Mouse (Mus musculus): ENCODE data around the gene Ino80.
"Not testable (repeated sequence)": the region's sequence is repeated elsewhere in the genome, so short reads cannot be mapped to it uniquely, and the experiment has no call there.

The Ino80 gene

DNA sequence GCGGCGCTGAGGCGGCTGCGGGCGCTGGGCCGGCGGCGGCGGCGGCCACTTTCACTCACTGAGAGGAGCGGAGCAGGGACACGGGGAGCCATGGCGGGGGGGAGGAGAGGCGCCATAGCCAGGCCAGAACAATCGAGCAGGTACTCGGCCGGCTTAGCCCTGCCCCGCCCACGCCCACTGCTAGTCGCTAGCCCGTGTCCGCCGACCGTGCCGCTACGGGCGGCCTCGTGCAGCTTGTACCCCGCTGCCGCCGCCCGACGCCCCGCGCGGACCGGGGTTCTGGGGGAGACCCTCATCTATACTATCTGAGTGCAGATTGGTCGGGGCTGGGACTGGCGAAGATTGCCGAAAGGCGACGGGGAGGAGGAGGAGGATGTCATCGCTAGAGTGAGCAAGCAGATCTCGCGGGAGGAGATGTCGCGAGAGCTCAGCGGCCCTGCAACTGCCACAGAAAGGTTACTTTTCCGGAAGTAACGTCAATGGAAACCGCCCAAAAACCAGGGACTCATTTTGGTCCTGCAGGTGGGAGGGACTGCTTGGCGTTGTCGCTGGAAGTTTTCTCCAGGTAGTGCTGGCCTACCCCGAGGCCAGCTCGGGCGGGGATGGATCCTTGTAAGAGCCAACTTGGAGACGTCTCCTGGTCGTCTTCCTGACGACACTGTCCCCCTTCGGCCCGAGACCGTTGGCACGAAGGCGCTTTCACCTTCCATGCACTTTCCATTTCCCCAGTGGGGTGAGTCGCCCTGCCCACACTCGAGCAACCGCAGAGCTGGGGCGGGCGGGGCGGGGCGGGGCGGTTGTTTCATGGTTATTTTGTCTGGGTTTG is at the start of gene Ino80:
Ino80 (minus strand) TSS at position 117 of the 826 bp plus-strand sequence.
- DNase-seq (ENCODE audit: low spot score): peak; percentile 100

DNA sequence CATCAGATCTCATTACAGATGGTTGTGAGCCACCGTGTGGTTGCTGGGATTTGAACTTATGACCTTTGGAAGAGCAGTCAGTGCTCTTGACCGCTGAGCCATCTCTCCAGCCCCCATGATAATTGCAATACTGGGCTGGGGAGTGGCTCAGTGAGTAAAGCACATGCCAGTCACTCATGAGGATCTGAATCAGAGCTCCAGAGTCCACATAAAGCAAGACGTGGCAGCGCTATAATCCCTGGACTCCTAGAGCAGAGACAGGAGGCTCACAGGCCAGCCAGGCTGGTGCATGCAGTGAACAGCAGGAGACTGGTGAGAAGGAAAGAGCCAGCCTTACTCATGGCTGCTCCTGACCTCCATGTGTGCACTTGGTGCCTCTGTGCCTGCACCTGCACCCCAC is 47.9 kb upstream of the Ino80 start:
- DNase-seq (ENCODE audit: low spot score): no peak

GRCm38 (mm10) chr2:119523836-119524235 is 46.3 kb upstream of the Ino80 start:
- DNase-seq (ENCODE audit: low spot score): no peak

DNA sequence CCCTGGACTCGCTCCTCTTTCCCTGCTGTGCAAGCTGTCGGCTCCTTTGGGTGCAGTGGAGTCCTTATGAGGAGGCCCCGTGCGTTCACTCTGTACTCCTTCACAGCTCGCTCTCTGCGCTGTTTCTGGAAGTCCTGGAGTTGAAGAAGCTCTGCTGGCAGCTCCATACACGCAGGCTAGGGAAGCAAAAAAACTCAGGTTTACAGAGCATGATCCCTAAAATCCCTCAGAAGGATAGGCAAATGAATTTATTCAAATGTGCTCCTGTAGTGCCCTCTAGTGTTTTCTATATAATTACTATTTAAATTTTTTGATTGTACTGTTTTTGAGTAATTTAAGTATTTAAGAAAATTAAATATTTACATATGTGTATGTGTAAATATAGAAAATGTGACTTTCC is 43.1 kb upstream of the Ino80 start:
- no peak for DNase-seq (ENCODE audit: low spot score)

- no peak for DNase-seq (ENCODE audit: low spot score)
Measured at GRCm38 (mm10) chr2:119516811-119517210, 39.3 kb upstream of the Ino80 start.

DNA sequence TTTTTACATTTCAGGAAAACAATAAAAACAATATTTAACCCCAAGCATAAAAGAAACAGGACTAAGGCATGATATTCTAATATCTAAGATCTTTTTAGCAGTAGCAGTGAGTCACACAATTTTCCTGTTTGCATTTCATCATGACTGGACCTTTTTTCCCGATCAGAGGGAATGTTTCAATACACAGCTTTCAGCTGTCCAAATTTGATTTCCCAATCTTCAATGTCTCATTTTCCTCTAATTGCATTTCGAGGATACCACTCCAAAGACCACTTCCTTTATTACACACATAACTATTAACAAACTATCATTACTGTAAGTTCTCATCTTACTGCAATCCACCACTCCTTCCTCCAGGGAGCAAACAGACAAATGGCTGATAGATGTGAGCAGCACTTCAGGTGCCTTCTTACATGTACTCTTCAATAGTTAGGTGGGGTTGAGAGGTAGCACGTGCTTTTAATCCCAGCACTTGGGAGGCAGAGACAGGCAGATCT is 36.6 kb upstream of the Ino80 start:
- no peak for DNase-seq (ENCODE audit: low spot score)

- DNase-seq (ENCODE audit: low spot score): no peak
Measured at GRCm38 (mm10) chr2:119512292-119512691, 34.8 kb upstream of the Ino80 start.

DNA sequence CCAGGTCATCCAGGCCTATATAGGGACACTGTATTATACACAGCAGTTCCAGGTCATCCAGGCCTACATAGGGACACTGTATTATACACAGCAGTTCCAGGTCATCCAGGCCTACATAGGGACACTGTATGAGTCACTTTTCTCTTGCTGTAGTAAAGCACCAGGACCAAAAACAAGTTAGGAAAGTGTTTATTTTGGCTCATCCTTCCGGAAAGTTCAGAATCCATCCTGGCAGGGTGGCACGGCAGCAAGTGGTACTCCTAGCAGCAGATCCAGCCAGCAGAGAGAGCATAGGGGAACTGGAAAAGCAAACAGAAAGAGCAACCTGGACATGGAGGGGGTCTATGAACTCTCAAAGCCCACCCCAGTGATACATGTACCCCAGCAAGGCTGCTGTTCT is 33.4 kb upstream of the Ino80 start:
- no peak for DNase-seq (ENCODE audit: low spot score)

- DNase-seq (ENCODE audit: low spot score): not testable (repeated sequence)
Measured at GRCm38 (mm10) chr2:119508518-119508917, 31.0 kb upstream of the Ino80 start.

DNA sequence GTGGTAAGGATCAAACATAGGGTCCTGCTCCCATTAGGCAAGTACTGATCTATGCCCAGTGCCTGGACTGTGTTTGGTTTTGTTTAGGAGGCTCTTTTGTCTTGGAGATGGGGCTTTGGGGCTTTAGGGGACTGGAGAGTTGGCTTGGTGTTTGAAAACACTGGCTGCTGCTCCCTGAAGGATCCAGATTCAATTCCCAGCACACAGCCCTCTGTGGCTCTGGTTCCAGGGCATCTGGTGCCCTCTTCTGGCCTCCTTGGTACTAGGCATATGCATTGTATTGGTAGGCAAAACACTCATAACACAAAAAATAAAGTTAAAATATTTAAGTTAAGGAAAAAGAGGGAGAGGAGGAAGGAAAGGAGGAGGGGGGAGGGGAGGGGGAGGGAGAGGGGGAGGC is 29.6 kb upstream of the Ino80 start:
- no peak for DNase-seq (ENCODE audit: low spot score)

DNA sequence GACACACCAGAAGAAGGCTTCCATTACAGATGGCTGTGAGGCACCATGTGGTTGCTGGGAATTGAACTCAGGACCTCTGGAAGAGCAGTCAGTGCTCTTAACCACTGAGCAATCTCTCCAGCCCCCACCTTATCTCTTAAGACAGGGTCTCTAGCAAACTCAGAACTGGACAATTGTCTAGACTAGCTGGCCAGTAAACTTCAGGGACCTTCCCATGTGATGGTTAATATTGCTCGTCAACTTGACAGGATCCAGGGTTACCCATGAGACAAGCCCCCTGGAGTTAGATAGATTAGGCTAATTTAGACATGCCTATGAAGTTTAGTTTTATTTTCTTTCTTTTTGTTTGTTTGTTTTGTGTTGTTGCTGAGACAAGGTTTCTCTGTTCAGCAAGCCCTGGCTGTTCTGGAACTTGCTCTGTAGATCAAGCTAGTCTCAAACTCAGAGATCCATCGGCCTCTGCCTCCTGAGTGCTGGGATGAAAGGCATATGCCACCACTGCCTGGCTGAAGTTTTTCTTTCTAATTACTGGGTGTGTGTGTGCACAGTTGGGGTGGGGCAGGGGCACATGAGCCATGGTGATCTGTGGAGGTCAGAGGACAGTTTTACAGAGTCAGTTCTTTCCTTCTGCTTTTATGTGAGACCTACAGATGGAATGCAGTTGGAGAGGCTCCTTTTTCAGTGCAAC is 23.6 kb upstream of the Ino80 start:
- no peak for DNase-seq (ENCODE audit: low spot score)

DNA sequence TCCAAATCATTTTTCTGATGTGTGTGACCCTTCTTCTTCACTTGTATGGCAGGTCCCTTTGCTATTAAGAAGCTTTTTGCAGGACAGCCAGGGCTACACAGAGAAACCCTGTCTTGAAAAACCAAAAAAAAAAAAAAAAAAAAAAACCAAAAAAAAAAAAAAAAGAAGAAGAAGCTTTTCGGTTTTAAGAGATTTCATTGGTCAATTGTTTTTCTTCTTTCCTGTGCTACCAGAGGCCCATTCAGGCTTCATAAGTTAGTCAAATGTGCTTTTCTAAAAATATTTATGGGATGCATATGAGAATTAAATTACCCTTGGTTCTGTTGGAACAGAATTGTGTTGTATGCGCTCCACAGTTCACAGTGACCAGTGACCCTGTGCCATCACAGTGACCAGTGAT is 21.4 kb upstream of the Ino80 start:
- no peak for DNase-seq (ENCODE audit: low spot score)

DNA sequence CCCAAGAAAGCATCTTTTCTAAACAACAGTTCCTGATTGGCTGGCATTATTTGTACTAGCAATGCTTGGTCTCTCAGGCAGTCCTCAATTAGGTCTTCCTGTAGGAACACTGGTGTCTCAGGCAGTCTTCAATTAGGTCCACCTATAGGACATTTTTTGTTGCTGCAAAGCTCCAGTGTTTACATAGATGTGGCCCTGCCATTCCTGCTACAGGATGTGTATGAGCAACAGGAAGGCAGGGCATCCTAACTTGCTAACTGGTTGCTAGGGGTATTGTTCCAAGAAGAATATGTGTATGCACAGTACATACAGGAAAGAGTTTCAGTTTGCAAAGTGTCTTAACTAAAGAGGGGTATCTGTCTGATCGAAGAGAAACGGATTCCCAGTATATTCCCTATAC is 18.6 kb upstream of the Ino80 start:
- no peak for DNase-seq (ENCODE audit: low spot score)

DNA sequence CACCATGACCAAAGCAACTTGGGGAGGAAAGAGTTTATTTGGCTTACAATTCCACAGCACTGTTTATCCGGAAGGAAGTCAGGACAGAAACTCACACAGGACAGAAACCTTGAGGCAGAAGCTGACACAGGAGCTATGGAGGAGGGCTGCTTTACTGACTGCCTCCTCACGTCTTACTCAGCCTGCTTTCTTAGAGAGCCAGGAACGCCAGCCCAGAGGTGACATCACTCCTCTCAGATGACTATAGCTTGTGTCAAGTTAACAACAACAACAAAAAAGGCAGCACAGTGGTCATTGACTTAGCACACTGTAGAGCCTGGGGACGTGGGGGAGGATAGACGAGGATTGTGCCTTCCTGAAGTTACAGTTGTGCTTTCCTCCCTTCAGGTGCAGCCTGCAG is 14.5 kb upstream of the Ino80 start:
- no peak for DNase-seq (ENCODE audit: low spot score)

- no peak for DNase-seq (ENCODE audit: low spot score)
Measured at GRCm38 (mm10) chr2:119486488-119486887, 9.0 kb upstream of the Ino80 start.

- DNase-seq (ENCODE audit: low spot score): no peak
Measured at GRCm38 (mm10) chr2:119482307-119482706, 4.8 kb upstream of the Ino80 start.

DNA sequence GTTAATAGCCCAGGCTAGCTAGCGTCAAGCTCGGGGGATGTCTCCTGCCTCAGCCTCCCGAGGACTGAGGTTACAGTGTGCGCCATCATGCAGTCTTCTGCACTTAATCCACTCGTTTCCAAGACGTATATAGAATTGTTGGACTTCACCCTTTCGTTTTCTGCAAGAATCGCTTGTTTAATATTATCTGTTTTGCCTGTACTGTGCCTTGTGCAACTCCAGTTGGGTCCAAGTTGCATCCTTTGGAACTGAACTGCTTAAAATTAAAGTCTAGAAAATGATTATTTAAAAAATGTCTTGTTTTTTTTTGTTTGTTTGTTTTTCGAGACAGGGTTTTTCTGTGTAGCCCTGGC is 886 bp upstream of the Ino80 start:
- DNase-seq (ENCODE audit: low spot score): no peak

GRCm38 (mm10) chr2:119476621-119477391 is 681 bp downstream of the Ino80 start:
- peak; percentile 80 for DNase-seq (ENCODE audit: low spot score)

DNA sequence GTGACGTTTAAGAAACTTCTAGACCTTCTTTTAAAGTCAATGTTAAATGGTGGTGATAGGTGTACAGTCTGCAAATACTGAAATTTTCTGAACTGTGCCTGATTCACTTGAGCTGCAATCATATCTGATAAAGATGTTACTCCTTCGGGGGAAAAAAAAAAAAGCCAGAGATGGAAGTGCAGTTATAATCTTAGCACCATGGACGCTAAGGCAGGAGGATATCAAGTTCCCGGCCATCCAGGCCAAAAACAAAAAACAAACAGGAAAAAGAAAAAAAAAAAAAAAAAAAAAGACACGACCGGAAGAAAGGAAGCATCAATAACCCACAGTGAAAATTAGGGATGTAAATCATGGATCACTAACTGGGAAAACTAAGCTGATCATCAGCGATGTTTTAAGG is 1.3 kb downstream of the Ino80 start:
- no peak for DNase-seq (ENCODE audit: low spot score)

GRCm38 (mm10) chr2:119463945-119464344 is 13.5 kb downstream of the Ino80 start:
- no peak for DNase-seq (ENCODE audit: low spot score)

- no peak for DNase-seq (ENCODE audit: low spot score)
Measured at GRCm38 (mm10) chr2:119463114-119463775, 14.2 kb downstream of the Ino80 start.

- DNase-seq (ENCODE audit: low spot score): no peak
Measured at GRCm38 (mm10) chr2:119461028-119461427, 16.5 kb downstream of the Ino80 start.
